In genomic region chrX:135087068-135087579, GRCm38 (mm10) we compare ENCODE assay signal across 7 mouse cellular contexts.
A peak's percentile ranks its signal among the peaks of the same experiment; 100 is the strongest.
DNase-seq lines count a peak whose midpoint lies in the region; TF ChIP-seq lines count a peak whose summit lies in the region.
"Not testable (repeated sequence)": the region's sequence is repeated elsewhere in the genome, so short reads cannot be mapped to it uniquely, and the experiment has no call there.

No protein-coding gene starts in this region.

- H3K27ac ChIP-seq in hindbrain, embryonic 10.5 days, result not testable (repeated sequence)

- 22% methylated on average over 7 of the region's 7 CpGs for WGBS in hindbrain, embryonic 10.5 days
- WGBS in lung, adult 2 months, result 44% methylated on average over 7 of the region's 7 CpGs

- H3K27me3 ChIP-seq in hindbrain, embryonic 10.5 days (ENCODE audit: insufficient read depth, poor library complexity, severe bottlenecking), result peaks cover 29% of the 10 kb centered on the region

- H3K4me3 ChIP-seq in hindbrain, embryonic 10.5 days; lung, adult 2 months (replicated peaks; ENCODE audit: extremely low read depth, low read depth, low read length): not testable (repeated sequence)

- H3K9me3 ChIP-seq in hindbrain, embryonic 10.5 days, result not testable (repeated sequence)

- not testable (repeated sequence) for H3K4me1 ChIP-seq in hindbrain, embryonic 10.5 days (replicated peaks); lung, adult 2 months (ENCODE audit: control insufficient read depth, insufficient read depth, low read length)

- peak; percentile 82 for DNase-seq in ZHBTc4 (ENCODE audit: low read depth, low spot score)
- DNase-seq in embryo, embryonic 9.5 days (ENCODE audit: extremely low spot score), result peak; percentile 34
- DNase-seq in hindbrain, embryonic 10.5 days (ENCODE audit: low spot score), result peak; percentile 17
- DNase-seq in kidney, postnatal 10 days, result peak; percentile 62
- DNase-seq in lung, adult 2 months, result peak; percentile 6
- DNase-seq in mesoderm, embryonic 11.5 days (ENCODE audit: low read depth, low spot score), result peak; percentile 16
- DNase-seq in skeletal muscle tissue, adult 2 months (ENCODE audit: low read depth, low spot score), result peak; percentile 29

- TF ChIP-seq CTCF in lung, adult 2 months (IDR thresholded peaks at IDR 0.05; ENCODE audit: insufficient read depth, low read length), result not testable (repeated sequence)

- TF ChIP-seq POLR2A in lung, adult 2 months (IDR thresholded peaks at IDR 0.05; ENCODE audit: borderline replicate concordance, extremely low read depth, low read depth, low read length), result not testable (repeated sequence)

- not testable (repeated sequence) for H3K36me3 ChIP-seq in hindbrain, embryonic 10.5 days

Comparison
In these comparisons a context has a peak if more than half of its experiments do, and no peak if none do; other contexts are left out.
1. DNase-seq: peak in every context shown above with its lines; median percentile 82 in ZHBTc4; 62 in kidney, postnatal 10 days; 34 in embryo, embryonic 9.5 days; 29 in skeletal muscle tissue, adult 2 months; 17 in hindbrain, embryonic 10.5 days; 16 in mesoderm, embryonic 11.5 days; 6 in lung, adult 2 months.